Mouse (Mus musculus) layer of hippocampus, postnatal 10 days (tissue): ENCODE measurements at regions not wholly inside any gene's neighbourhood (a gene's known extent, or its start where the extent isn't known, plus 50 kb on each side); places are given as distances from the start of the nearest gene placed in this dataset.
A peak's percentile ranks its signal among the peaks of the same experiment; 100 is the strongest.

Source experiments
- DNase-seq, 2 experiments: peaks; one replicate each; pipeline ENCODE4 v3.0.0; 2021; ENCODE audit warnings: low spot score in 2 of 2

- DNase-seq = peak in 1 of 2 experiments; percentile 10
Observed at GRCm38 (mm10) chr2:99831251-99831650, 1164.2 kb upstream of the Gm10800 start.

DNA sequence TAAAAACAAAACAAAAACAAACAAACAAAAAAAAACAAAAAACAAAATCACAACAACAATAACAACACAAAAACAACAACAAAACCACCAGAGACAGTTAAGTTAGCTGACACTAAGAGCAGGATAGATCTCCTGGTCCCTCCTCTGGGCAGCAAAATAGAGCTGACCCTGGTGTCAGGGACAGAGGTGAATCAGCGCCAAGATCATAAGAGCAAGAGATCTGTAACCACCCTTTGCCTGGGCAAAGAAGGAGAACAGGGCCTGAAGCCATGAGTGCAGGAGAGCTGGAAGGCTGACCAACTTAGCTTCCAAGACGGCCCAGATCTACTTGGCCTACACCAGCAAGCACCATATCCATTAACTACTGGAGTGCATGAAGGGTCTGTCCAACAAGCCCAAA, 1154.6 kb upstream of the Gm10800 start:
- no peak for DNase-seq
